Mouse (Mus musculus) C2C12 (cell line): ENCODE data around the gene Serinc5. TPM values are rescaled to one million over a fixed set of nuclear protein-coding genes. Genes with fewer than 3 reads are reported as not detected.

ENCODE experiments used
- H3K27me3 ChIP-seq: one replicate; pipeline ENCODE4 v1.6.1; 2011; ENCODE audit not compliant: control insufficient read depth, insufficient read depth, insufficient read length
- H3K36me3 ChIP-seq: one replicate; pipeline ENCODE4 v1.6.1; 2011; ENCODE audit not compliant: control insufficient read depth, insufficient read depth
- H3K4me3 ChIP-seq: one replicate; pipeline ENCODE4 v1.5.1; 2011; ENCODE audit warnings: mild to moderate bottlenecking, control low read depth; ENCODE audit not compliant: poor library complexity, insufficient read depth, severe bottlenecking
- H3K79me2 ChIP-seq: one replicate; pipeline ENCODE4 v1.6.1; 2011; ENCODE audit not compliant: control insufficient read depth, insufficient read depth
- H3K79me3 ChIP-seq: one replicate; pipeline ENCODE4 v1.6.1; 2011; ENCODE audit warnings: low read depth, control low read depth
- H3ac ChIP-seq: one replicate; pipeline ENCODE3; 2011; ENCODE audit warnings: low read depth; ENCODE audit not compliant: control insufficient read depth, insufficient read length
- CEBPB ChIP-seq: IDR thresholded peaks from one replicate; pipeline ENCODE4 v1.6.1; 2011; ENCODE audit warnings: low read depth, mild to moderate bottlenecking, control low read depth, moderate library complexity
- CTCF ChIP-seq: IDR thresholded peaks from one replicate; pipeline ENCODE4 v1.5.1; 2011; ENCODE audit not compliant: control insufficient read depth, insufficient read depth, insufficient read length
- FOSL1 ChIP-seq: IDR thresholded peaks from one replicate; pipeline ENCODE4 v1.8.0; 2011; ENCODE audit warnings: mild to moderate bottlenecking, low read length; ENCODE audit not compliant: poor library complexity, insufficient read depth, severe bottlenecking
- MAX ChIP-seq: IDR thresholded peaks from one replicate; pipeline ENCODE4 v1.6.1; 2011; ENCODE audit warnings: mild to moderate bottlenecking, control low read depth
- MYOD1 ChIP-seq: IDR thresholded peaks from one replicate; pipeline ENCODE4 v1.6.1; 2011; ENCODE audit warnings: low read depth; ENCODE audit not compliant: control insufficient read depth, insufficient read length
- MYOG ChIP-seq: IDR thresholded peaks from one replicate; pipeline ENCODE4 v1.6.1; 2011; ENCODE audit not compliant: control insufficient read depth, insufficient read length; ENCODE audit errors: extremely low read depth
- USF1 ChIP-seq: IDR thresholded peaks from one replicate; pipeline ENCODE4 v1.6.1; 2011; ENCODE audit warnings: low read depth, mild to moderate bottlenecking, control low read depth, moderate library complexity
- polyA plus RNA-seq: library from polyadenylated mRNA; unstranded; fragments of >200 nt; fragmentation: generic; extraction: Trizol; gene quantifications from one replicate; pipeline ENCODE4 v1.2.1, GENCODE M21; 2012; ENCODE audit warnings: missing spikeins

The Serinc5 gene
- polyA plus RNA-seq, 1 experiment, result 2.8 TPM

GRCm38 (mm10) chr13:92626196-92626595 lies 15.3 kb downstream of the Serinc5 start:
- H3K4me3 ChIP-seq, result no peak overlapping the region
- H3K36me3 ChIP-seq, result no peaks in the 10 kb centered on the region
- H3K27me3 ChIP-seq, result no peaks in the 10 kb centered on the region
- H3ac ChIP-seq, result no peak overlapping the region
- no peaks in the 10 kb centered on the region for H3K79me2 ChIP-seq
- H3K79me3 ChIP-seq, result no peaks in the 10 kb centered on the region
- no peak for TF ChIP-seq FOSL1
- no peak for TF ChIP-seq MYOD1
- TF ChIP-seq USF1, result no peak
- TF ChIP-seq CTCF, result no peak

GRCm38 (mm10) chr13:92626725-92627124 lies 15.8 kb downstream of the Serinc5 start:
- Histone ChIP-seq H3K79me3 (no peaks in the 10 kb centered on the region), H3ac (no peak overlapping the region), H3K4me3 (no peak overlapping the region), H3K27me3 (no peaks in the 10 kb centered on the region), H3K79me2 (no peaks in the 10 kb centered on the region), H3K36me3 (no peaks in the 10 kb centered on the region)
- TF ChIP-seq CTCF (no peak), USF1 (no peak), CEBPB (no peak), FOSL1 (no peak), MAX (no peak), MYOD1 (no peak), MYOG (no peak)

- no peaks in the 10 kb centered on the region for H3K79me2 ChIP-seq
- H3K27me3 ChIP-seq, result no peaks in the 10 kb centered on the region
- H3ac ChIP-seq, result no peak overlapping the region
- TF ChIP-seq FOSL1 (no peak), CTCF (no peak)
- H3K79me3 ChIP-seq, result no peaks in the 10 kb centered on the region
- H3K36me3 ChIP-seq, result no peaks in the 10 kb centered on the region
- no peak overlapping the region for H3K4me3 ChIP-seq
These were observed 18.6 kb downstream of the Serinc5 start for GRCm38 (mm10) chr13:92629509-92629908.

- TF ChIP-seq MYOD1, result no peak
- no peak for TF ChIP-seq MAX
- TF ChIP-seq USF1, result no peak
- no peak for TF ChIP-seq CTCF
- TF ChIP-seq CEBPB, result no peak
- TF ChIP-seq MYOG, result no peak
- TF ChIP-seq FOSL1, result no peak
- Histone ChIP-seq H3K79me3 (no peaks in the 10 kb centered on the region), H3K36me3 (no peaks in the 10 kb centered on the region), H3K4me3 (no peak overlapping the region), H3K27me3 (no peaks in the 10 kb centered on the region), H3K79me2 (no peaks in the 10 kb centered on the region), H3ac (no peak overlapping the region)
These were observed 20.6 kb downstream of the Serinc5 start for GRCm38 (mm10) chr13:92631450-92631849.

GRCm38 (mm10) chr13:92632550-92632949 lies 21.7 kb downstream of the Serinc5 start:
- TF ChIP-seq MYOD1, result no peak
- TF ChIP-seq MAX, result no peak
- no peak for TF ChIP-seq CEBPB
- TF ChIP-seq FOSL1, result no peak
- TF ChIP-seq CTCF, result no peak
- TF ChIP-seq USF1, result no peak
- no peak for TF ChIP-seq MYOG
- Histone ChIP-seq H3ac (no peak overlapping the region), H3K4me3 (no peak overlapping the region), H3K79me3 (no peaks in the 10 kb centered on the region), H3K79me2 (no peaks in the 10 kb centered on the region), H3K36me3 (no peaks in the 10 kb centered on the region), H3K27me3 (no peaks in the 10 kb centered on the region)

- no peak overlapping the region for H3K4me3 ChIP-seq
- no peaks in the 10 kb centered on the region for H3K27me3 ChIP-seq
- no peaks in the 10 kb centered on the region for H3K79me3 ChIP-seq
- TF ChIP-seq FOSL1, result no peak
- TF ChIP-seq MYOG, result no peak
- TF ChIP-seq CTCF, result no peak
- no peak for TF ChIP-seq MAX
- H3ac ChIP-seq, result no peak overlapping the region
- H3K36me3 ChIP-seq, result no peaks in the 10 kb centered on the region
- no peaks in the 10 kb centered on the region for H3K79me2 ChIP-seq
These were observed 24.1 kb downstream of the Serinc5 start for GRCm38 (mm10) chr13:92635040-92635439.
